Mouse (Mus musculus) neural tube, postnatal 0 days (tissue): ENCODE data around the gene Washc3. TPM values are rescaled to one million over a fixed set of nuclear protein-coding genes. Genes with fewer than 3 reads are reported as not detected.

ENCODE experiments used
- polyA plus RNA-seq: library from polyadenylated mRNA; unstranded; fragments of >200 nt; fragmentation: Nextera tagmentation; extraction: Ambion mirVana; gene quantifications from 2 replicates; pipeline ENCODE4 v1.2.1, GENCODE M21; 2015

Washc3 gene
- polyA plus RNA-seq, result 47.4 and 48.2 TPM in 2 replicates

GRCm38 (mm10) chr10:88200951-88201638, at the start of gene Washc3:
Gene Washc3, plus strand, starts transcription at chr10:88201093.

Other genes with a start within 250 kb of the Washc3 start
- gene Pmch, start 110.0 kb upstream of the Washc3 start, polyA plus RNA-seq, result not detected in 2 replicates
- gene Parpbp, start 54.2 kb upstream of the Washc3 start, polyA plus RNA-seq, result 0.84 and 1.3 TPM in 2 replicates
- 16.9 and 20.5 TPM in 2 replicates for gene Nup37, start 54.1 kb upstream of the Washc3 start, polyA plus RNA-seq
- gene Dram1, start 178.0 kb downstream of the Washc3 start, polyA plus RNA-seq, result 0.75 and 0.85 TPM in 2 replicates
- gene Gnptab, start 178.0 kb downstream of the Washc3 start, polyA plus RNA-seq, result 19.8 and 20.7 TPM in 2 replicates